Mouse (Mus musculus): ENCODE data around the gene Zbtb43.

The Zbtb43 gene

GRCm38 (mm10) chr2:33426640-33427398 is 41.5 kb downstream of the Zbtb43 start:
- no peak for DNase-seq

DNA sequence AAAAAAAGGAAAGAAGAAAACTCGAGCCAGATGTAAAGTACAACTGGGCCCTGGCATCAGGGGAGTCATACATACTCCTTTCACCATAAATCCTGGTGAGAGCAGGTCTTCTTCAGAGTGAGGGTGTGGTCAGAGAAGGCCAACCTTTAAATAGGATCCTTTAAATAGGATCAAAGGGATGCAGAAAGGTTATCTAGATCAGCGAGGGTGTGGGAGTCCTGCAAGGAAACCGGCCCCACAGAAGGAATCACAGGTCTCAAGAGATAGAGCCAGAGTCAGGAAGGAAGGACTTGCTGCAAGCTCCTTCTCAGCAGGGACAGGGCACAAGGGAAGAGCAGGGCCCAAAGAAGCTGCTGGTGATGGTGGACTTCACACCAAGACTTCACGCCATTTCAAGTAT is 50.9 kb downstream of the Zbtb43 start:
- no peak for DNase-seq

DNA sequence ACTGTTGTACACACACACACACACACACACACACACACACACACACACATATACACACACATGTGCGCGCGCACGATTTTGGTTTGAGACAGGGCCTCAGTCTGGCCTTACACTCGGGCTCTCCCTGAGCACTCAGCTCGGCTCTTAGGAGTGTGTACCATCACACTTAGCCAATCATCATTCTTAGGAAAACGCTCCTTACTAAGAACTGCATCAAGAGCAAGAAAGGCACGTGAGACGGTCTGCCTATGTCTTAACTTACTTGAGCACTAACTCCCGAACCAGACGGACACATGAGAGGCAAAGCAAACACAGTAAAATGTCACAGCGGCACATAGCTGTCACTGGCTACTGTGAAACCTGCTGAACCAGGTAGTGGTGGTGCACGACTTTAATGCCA is 54.3 kb downstream of the Zbtb43 start:
- no peak for DNase-seq

DNA sequence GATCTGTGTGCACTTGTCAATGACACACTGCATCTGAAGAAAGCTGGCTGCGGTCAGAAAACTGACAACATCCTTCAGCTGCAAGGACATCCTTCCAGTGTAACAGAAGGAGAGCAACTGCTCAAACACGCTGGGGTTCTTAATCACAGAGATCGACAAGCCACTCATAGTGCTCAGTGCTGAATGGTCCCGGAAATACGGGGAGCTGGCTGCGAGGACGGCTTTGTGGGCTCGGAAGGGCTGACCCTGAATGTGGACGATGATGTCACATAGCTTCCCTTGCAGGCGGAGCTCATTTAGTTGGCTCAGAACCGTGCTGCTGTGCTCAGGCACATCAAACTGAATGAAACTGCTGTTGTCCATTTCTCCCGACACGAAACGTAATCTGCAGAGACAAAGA is 56.2 kb downstream of the Zbtb43 start:
- DNase-seq = no peak

DNA sequence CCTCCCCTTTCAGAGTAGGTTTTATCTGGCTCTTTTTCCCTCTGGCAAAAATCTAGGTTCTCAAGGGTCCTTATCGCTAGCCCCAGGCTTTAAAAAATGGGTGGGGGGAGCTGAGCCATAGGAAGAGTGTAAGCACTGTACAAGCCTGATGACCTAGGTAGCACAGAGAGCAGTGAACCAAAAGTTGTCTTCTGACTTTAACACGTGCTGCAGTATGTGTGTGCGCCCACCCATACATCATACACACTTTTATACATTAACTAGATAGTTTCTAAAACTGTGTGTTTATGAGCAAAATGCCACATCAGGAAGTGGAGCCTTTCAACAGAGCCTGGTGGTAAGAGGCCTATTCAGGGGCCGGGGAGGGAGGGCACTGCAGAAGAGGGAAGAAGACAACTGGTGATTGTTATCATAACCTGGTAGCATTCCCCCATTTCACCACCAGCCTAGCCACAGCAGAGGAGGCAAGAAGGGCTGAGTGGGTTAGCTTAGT is 64.8 kb downstream of the Zbtb43 start:
- DNase-seq = no peak

DNA sequence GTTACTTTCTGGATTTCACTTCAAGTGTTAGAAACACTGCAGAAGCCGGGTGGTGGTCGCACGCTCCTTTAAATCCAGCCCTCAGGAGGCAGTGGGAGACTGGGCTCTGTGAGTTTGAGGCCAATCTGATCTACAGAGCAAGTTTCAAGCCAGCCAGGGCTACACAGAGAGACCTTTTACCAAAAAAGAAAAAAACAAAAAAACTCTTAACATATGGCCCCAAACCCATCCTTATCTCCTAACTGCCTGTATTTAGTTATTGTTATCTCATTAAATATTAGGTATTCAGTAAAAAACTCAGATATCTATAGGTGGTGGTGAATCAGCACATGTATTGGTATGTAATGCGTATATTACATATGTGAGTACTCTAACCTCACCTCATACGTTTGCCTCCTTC is 65.7 kb downstream of the Zbtb43 start:
- no peak for DNase-seq

DNA sequence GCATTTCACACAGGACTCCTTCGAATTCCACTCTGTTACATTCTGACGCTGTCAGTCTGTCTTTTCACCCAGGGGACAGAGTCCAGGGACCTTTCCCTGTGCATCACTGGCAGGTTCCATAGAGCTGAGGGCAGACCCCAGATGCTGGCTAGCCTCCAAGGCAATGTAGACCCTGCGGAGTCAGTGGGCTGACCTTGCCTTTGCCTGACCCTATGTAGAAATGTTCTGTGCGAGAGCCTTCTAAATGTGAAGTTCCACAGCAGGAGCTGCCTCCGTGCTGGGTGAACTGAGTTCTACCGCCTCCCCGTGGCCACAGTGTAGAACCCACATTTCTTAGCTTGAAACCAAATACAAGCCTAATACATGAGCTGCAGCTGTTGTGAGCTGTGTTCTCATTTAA is 66.1 kb downstream of the Zbtb43 start:
- DNase-seq = peak in 1 of 2 experiments; percentile 10

- no peak for DNase-seq
Measured at GRCm38 (mm10) chr2:33401217-33401616, 67.1 kb downstream of the Zbtb43 start.

GRCm38 (mm10) chr2:33400541-33400940 is 67.8 kb downstream of the Zbtb43 start:
- DNase-seq = no peak
